Mouse (Mus musculus) forebrain, embryonic 11.5 days (tissue): ENCODE results near the gene Pdf. TPM values are rescaled to one million over a fixed set of nuclear protein-coding genes. Genes with fewer than 3 reads are reported as not detected.
A peak's percentile ranks its signal among the peaks of the same experiment; 100 is the strongest.

Experiments
- ATAC-seq: fragments of 200-750 bp; cut with Nextera tagmentation; replicated peaks from 2 replicates; pipeline ENCODE4 v1.8.0; 2017; ENCODE audit warnings: moderate TSS enrichment; ENCODE audit not compliant: low FRiP score
- DNase-seq: peaks from one replicate; pipeline ENCODE4 v3.0.0-alpha.2; 2017; ENCODE audit warnings: low spot score
- H3K27ac ChIP-seq: fragments of 300-500 bp; sonication (generic); 2 replicates; pipeline ENCODE4 v1.5.1; 2014; ENCODE audit warnings: low read depth, low read length
- H3K27me3 ChIP-seq: fragments of 300-500 bp; sonication (generic); 2 replicates; pipeline ENCODE4 v1.6.1; 2014; ENCODE audit warnings: mild to moderate bottlenecking, low read length, mixed read lengths; ENCODE audit not compliant: control insufficient read depth, insufficient read depth
- H3K36me3 ChIP-seq: fragments of 300-500 bp; sonication (generic); 2 replicates; pipeline ENCODE4 v1.6.1; 2014; ENCODE audit warnings: mild to moderate bottlenecking, low read length, moderate library complexity, mixed read lengths; ENCODE audit not compliant: control insufficient read depth, insufficient read depth
- H3K4me1 ChIP-seq: fragments of 300-500 bp; sonication (generic); replicated peaks from 2 replicates; pipeline ENCODE4 v1.6.1; 2014; ENCODE audit warnings: low read length, mixed read lengths; ENCODE audit not compliant: control insufficient read depth, insufficient read depth
- H3K4me2 ChIP-seq: fragments of 300-500 bp; sonication (generic); 2 replicates; pipeline ENCODE4 v1.6.1; 2014; ENCODE audit warnings: low read depth, mild to moderate bottlenecking, low read length, moderate library complexity, mixed read lengths; ENCODE audit not compliant: severe bottlenecking
- H3K4me3 ChIP-seq: fragments of 300-500 bp; sonication (generic); 2 replicates; pipeline ENCODE4 v1.5.1; 2014; ENCODE audit warnings: low read depth, low read length
- H3K9ac ChIP-seq: fragments of 300-500 bp; sonication (generic); 2 replicates; pipeline ENCODE4 v1.6.1; 2014; ENCODE audit warnings: low read length
- H3K9me3 ChIP-seq: fragments of 300-500 bp; sonication (generic); 2 replicates; pipeline ENCODE4 v1.6.1; 2016; ENCODE audit warnings: low read length, mixed read lengths; ENCODE audit not compliant: control insufficient read depth
- WGBS: fragments of 180-500 bp; shearing (Covaris S2); extraction: QIAGEN DNeasy Blood & Tissue Kit; methylation state at CpG from one replicate; pipeline ENCODE4 v1.1.7; 2014; 5-methylcytosine and 5-hydroxymethylcytosine counted together
- polyA plus RNA-seq: library from polyadenylated mRNA; unstranded; fragments of >200 nt; fragmentation: Nextera tagmentation; extraction: Ambion mirVana; gene quantifications from 2 replicates; pipeline ENCODE4 v1.2.1, GENCODE M21; 2014

Gene Pdf
- polyA plus RNA-seq, 1 experiment from 2014 or later, result 48.3 TPM

DNA sequence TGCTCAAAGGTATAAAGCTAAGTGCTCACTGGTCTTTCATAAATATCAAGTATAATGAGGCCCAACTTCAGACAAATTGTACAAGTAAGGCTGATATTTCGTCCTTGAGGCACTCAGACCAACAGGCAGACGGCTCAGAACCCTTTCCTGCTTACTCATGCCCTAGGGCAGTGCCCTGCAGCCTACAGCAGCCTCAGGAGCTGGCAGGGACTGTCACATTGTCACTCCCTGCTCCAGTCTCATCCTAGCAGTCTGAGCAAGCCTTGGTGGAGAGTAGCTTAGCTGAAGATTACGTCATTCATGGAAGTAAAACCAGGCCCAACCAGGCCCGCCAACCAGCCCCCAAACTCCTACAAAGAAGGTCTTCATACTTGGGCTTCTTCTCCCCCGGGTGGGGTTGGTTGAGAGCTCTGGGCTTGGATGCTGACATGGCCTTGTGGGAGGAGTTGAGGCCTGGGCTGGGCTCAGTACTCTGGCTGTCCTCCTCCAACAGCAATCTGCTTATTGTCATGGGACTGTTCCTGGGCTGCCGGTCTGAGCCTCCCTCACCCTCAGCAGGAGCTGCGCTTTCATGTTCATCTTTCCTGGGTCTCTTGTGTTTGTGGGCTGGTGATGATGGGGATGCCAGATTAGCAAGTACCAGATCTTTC lies 27.9 kb upstream of the Pdf start:
- 92% methylated on average over 7 of the region's 7 CpGs for WGBS

DNA sequence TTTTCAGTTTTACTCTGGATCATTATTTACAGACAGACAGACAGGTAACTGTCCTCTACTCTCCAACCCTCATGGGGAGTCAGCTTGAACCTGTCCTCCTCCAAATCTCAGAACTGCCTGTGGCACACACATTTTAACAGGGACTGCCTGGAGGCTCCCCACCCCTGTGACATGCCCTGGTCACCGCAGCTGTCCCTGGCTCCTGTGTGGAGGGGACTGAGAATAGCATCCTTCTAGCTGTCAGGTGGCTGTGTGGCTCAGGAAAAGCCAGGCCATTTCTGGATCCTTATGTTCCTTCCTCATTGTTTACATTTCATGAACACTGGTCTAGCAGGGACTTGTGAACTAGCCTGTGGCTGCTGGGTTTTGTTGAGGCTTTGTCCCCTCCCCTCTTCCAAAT lies 25.7 kb upstream of the Pdf start:
- Histone ChIP-seq H3K4me1 (no peaks in the 10 kb centered on the region), H3K36me3 (peaks cover 11% of the 10 kb centered on the region)
- WGBS, result 86% methylated on average over 1 of the region's 1 CpGs

More for the DNA sequence above, 27.9 kb upstream of the Pdf start:
- Histone ChIP-seq H3K4me3 (no peak overlapping the region), H3K27ac (no peak overlapping the region), H3K4me1 (no peaks in the 10 kb centered on the region), H3K9me3 (no peaks in the 10 kb centered on the region), H3K9ac (no peak overlapping the region), H3K36me3 (peaks cover 13% of the 10 kb centered on the region), H3K27me3 (no peaks in the 10 kb centered on the region), H3K4me2 (no peak overlapping the region)
- DNase-seq (no peak), ATAC-seq (no peak)

DNA sequence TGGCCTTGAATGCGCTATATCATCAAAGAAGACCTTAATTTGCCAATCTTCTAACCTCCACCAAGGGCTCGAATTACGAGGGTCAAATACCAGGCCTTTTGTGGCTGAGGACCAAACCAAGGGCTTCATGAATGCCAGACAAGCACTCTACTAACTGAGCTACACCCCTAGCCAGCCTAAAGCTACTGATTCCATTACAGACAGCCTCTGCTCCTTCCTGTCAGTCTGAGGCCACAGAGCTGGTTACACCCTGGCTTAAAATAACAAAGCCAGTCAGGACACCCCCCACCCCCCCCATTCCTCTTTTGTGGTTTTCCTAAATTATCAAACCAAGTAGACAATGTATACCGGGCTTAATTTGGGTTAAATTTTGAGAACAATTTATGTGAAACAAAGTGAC lies 25.3 kb upstream of the Pdf start:
- Histone ChIP-seq H3K9ac (no peak overlapping the region), H3K27me3 (no peaks in the 10 kb centered on the region), H3K4me1 (no peaks in the 10 kb centered on the region), H3K9me3 (no peaks in the 10 kb centered on the region), H3K36me3 (peaks cover 8% of the 10 kb centered on the region), H3K27ac (no peak overlapping the region), H3K4me2 (no peak overlapping the region), H3K4me3 (no peak overlapping the region)
- WGBS, result 86% methylated on average over 4 of the region's 4 CpGs
- DNase-seq (no peak), ATAC-seq (no peak)

More for the DNA sequence above, 25.7 kb upstream of the Pdf start:
- Histone ChIP-seq H3K4me3 (no peak overlapping the region), H3K4me2 (no peak overlapping the region), H3K9me3 (no peaks in the 10 kb centered on the region), H3K9ac (no peak overlapping the region), H3K27ac (no peak overlapping the region), H3K27me3 (no peaks in the 10 kb centered on the region)
- DNase-seq, result no peak
- no peak for ATAC-seq

DNA sequence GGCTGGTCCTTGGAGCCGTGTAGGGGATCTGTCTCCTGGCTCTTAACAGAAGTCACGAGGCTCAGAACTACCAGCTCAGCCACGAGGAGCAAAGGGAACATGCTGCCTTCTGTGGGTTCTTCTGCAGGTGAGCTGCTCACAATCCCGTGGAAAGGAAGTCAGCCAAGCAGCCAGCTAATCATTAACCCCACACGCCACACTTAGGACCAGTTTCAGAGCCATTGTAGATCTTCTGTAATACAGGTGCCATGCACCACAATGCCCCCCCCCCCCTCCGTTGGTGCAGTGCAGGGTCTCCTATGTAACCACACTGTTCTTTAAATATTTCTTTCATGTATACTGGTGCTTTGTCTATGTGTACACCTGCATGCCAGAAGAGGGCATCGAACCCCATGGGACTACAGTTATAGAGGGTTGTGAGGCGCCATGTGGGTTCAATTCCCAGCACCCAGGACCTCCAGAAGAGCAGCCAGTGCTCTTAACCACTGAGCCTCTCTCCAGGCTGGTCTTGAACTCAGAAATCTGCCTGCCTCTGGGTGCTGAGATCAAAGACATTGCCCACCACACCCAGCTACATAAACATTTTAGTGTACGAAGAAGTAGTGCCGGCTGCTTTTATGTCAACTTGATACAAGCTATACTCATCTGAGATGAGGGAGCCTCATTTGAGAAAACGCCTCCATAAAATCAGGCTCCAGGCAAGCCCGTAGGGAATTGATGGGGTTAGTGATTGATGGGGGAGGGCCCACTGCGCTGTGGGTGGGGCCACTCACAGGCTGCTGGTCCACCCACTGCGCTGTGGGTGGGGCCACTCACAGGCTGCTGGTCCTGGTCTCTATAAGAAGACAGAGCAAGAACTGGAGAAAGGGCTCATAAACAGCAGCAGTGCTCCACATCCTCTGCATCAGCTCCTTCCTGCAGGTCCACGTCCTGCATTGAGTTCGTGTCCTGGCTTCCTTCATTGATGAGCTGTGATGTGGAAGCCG lies 17.4 kb upstream of the Pdf start, which contains the start of gene Tmed6:
TSS of gene Tmed6 (minus strand) at position 134 of the 986 bp plus-strand sequence.
- no peak for ATAC-seq
- 67% methylated on average over 17 of the region's 17 CpGs for WGBS

DNA sequence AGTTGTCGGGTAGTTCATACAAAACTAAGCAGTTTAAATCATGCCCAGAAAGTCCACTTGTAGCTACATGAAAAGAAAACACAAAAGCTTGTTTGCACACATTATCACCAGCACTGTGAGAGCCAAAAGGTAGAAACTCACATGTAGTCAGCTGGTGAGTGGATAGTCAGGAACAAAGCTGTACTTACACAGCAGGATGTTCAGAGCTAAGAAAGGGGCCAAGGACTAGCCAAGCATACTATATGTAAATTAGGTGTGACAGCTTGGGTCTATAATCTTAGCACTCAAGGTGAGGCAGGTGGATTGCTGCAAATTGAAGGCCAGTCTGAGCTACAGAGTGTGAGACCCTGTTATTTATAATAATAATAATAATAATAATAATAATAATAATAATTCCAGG lies 14.2 kb upstream of the Pdf start:
- Histone ChIP-seq H3K4me1 (peaks cover under 1% of the 10 kb centered on the region; the same call in 1 of the 2 replicates), H3K4me2 (no peak overlapping the region), H3K4me3 (no peak overlapping the region), H3K27me3 (no peaks in the 10 kb centered on the region), H3K36me3 (no peaks in the 10 kb centered on the region), H3K9me3 (no peaks in the 10 kb centered on the region), H3K27ac (no peak overlapping the region), H3K9ac (no peak overlapping the region)
- 90% methylated on average over 1 of the region's 1 CpGs for WGBS
- ATAC-seq (no peak), DNase-seq (no peak)

More for the DNA sequence above, 17.4 kb upstream of the Pdf start, which contains the start of gene Tmed6:
- H3K9me3 ChIP-seq, result no peaks in the 10 kb centered on the region
- no peaks in the 10 kb centered on the region for H3K4me1 ChIP-seq
- H3K9ac ChIP-seq, result no peak within 1 kb of the TSS
- DNase-seq, result no peak
- H3K27me3 ChIP-seq, result no peaks in the 10 kb centered on the region
- H3K4me2 ChIP-seq, result no peak within 1 kb of the TSS
- H3K27ac ChIP-seq, result no peak within 1 kb of the TSS
- H3K4me3 ChIP-seq, result no peak within 1 kb of the TSS
- no peaks in the 10 kb centered on the region; the same call in 1 of the 2 replicates for H3K36me3 ChIP-seq

DNA sequence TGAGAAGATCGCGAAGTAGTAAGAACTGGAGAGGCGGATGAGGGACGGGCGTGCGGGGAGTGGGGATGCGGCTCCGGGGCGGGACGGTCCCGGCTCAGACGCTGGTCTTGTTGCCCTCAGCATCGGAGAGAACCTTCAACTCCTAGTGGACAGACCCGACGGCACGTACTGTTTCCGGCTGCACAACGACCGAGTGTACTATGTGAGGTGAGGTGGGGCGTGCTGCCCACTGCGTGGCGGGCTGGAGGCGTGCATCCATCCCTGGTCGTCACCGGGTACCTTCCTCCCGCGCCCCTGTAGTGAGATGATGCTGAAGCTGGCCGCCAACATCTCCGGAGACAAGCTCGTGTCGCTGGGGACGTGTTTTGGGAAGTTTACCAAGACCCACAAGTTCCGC lies 8.6 kb upstream of the Pdf start:
- WGBS, result 2% methylated on average over 33 of the region's 33 CpGs
- H3K27ac ChIP-seq, result no peak overlapping the region
- peak; percentile 77; the same call in 1 of the 2 replicates for ATAC-seq
- peaks cover 5% of the 10 kb centered on the region; the same call in 1 of the 2 replicates for H3K4me1 ChIP-seq
- peaks cover 15% of the 10 kb centered on the region; the same call in 1 of the 2 replicates for H3K36me3 ChIP-seq
- H3K27me3 ChIP-seq, result no peaks in the 10 kb centered on the region
- peak overlapping the region; percentile 71 for H3K9ac ChIP-seq
- H3K4me2 ChIP-seq, result peak overlapping the region; percentile 92
- no peak for DNase-seq
- no peaks in the 10 kb centered on the region for H3K9me3 ChIP-seq
- H3K4me3 ChIP-seq, result peak overlapping the region; percentile 99

DNA sequence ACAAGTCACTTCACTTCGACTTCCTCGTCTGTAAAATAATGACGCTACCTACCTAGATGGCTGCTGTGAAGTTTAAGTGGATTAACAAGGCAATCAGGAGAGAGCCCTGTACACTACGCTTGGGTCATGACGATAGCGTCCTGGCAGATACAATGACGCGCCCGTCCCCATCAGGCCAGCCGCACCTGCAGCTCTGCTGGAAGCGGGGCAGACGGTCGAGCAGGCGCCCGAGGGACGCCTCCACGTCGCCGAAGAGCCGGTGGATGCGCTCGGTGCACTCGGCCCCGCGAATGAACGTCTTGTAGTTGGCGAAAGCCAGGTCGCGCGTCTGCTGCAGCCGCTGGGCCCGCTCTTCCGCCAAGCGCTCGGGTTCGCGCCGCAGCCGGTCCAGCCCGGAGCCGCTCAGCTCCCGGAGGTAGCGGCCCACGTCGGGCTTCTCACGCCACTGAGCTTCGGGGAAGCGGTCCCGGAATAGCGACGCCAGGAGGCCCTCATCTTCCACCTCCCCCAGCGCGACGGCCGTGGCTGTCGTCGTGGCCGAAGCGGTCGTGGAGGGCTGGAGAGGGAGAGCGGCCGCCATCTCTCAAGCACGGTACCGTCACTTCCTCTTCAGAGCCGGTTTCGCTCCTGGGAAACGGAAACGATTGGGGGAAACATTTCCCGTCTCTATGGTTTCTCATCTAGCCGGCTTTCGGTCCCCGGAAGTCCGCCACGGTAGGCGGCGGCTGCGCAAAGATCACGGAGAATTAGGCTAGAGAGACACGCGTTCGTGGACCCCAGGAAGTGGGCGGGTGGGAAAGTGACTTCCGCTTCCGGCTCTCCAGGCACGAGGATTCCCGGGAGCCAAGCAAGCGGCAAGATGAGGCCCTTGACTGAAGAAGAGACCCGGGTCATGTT lies 7.9 kb upstream of the Pdf start, which contains the start of the genes Cog8 and Nip7:
TSS of gene Cog8 (minus strand) at position 614 of the 897 bp plus-strand sequence.
TSS of gene Nip7 (plus strand) at position 802 of the 897 bp plus-strand sequence.
- Histone ChIP-seq H3K36me3 (peaks cover 17% of the 10 kb centered on the region; the same call in 1 of the 2 replicates), H3K4me2 (peak within 1 kb of the TSS; percentile 92), H3K27ac (0 out of 2 replicates have a peak within 1 kb of the TSS, but pooled peaks have one; percentile 18), H3K4me1 (peaks cover 5% of the 10 kb centered on the region; the same call in 1 of the 2 replicates), H3K27me3 (no peaks in the 10 kb centered on the region), H3K4me3 (peak within 1 kb of the TSS; percentile 99), H3K9me3 (no peaks in the 10 kb centered on the region), H3K9ac (peak within 1 kb of the TSS; percentile 83)
- DNase-seq (peak; percentile 97), ATAC-seq (peak; percentile 94)
- WGBS, result under 1% methylated on average over 88 of the region's 88 CpGs
